10 mouse cellular contexts compared by ENCODE assay signal in genomic region chr1:181247175-181247574, GRCm38 (mm10). TPM values are rescaled to one million over a fixed set of nuclear protein-coding genes. Genes with fewer than 3 reads are reported as not detected.
DNase-seq lines count a peak whose midpoint lies in the region; ATAC-seq lines count a peak whose summit lies in the region.
"Had no signal": no experiment of that assay in that cellular context is flagged by ENCODE, and none has a peak within 500 bp of the region (broad histone marks: within the 10 kb centered on the region; RNA-seq: fewer than 3 reads in every experiment).

No protein-coding gene starts in this region.

- H3K4me1 ChIP-seq in embryonic facial prominence, embryonic 13.5 days = peaks cover 12% of the 10 kb centered on the region
- peaks cover 7% of the 10 kb centered on the region for H3K4me1 ChIP-seq in embryonic facial prominence, embryonic 10.5 days
- peaks cover 6% of the 10 kb centered on the region; the same call in 1 of the 2 replicates for H3K4me1 ChIP-seq in embryonic facial prominence, embryonic 14.5 days (ENCODE audit: control insufficient read depth, insufficient read depth, low read length)

- ATAC-seq in embryonic facial prominence, embryonic 13.5 days (ENCODE audit: insufficient number of reproducible peaks, insufficient read depth, low FRiP score, low TSS enrichment, low read depth) = no peak
- no peak for ATAC-seq in embryonic facial prominence, embryonic 14.5 days (ENCODE audit: low read depth)

- 65% methylated on average over 3 of the region's 3 CpGs for WGBS in embryonic facial prominence, embryonic 13.5 days
- WGBS in embryonic facial prominence, embryonic 10.5 days = 82% methylated on average over 3 of the region's 3 CpGs
- WGBS in embryonic facial prominence, embryonic 14.5 days = 65% methylated on average over 3 of the region's 3 CpGs

- intact Hi-C loops in left cerebral cortex, postnatal 4 days (cut with DNase I) = no loop called here

- no peak overlapping the region for H3K4me2 ChIP-seq in embryonic facial prominence, embryonic 13.5 days
- H3K4me2 ChIP-seq in embryonic facial prominence, embryonic 14.5 days (ENCODE audit: low read depth, low read length) = no peak overlapping the region
- H3K4me2 ChIP-seq: limb, embryonic 15.5 days had no signal

- no peak for DNase-seq in embryonic facial prominence, embryonic 10.5 days (ENCODE audit: low spot score)
- peak; percentile 71 for DNase-seq in A20 (ENCODE audit: low read depth, low spot score)
- no peak for DNase-seq in embryonic facial prominence, embryonic 14.5 days (ENCODE audit: low spot score)
- peak; percentile 21 for DNase-seq in lung, postnatal 10 days
- no peak for DNase-seq in left cerebral cortex, postnatal 4 days
- DNase-seq in thymus, postnatal 25 days = no peak
- no peak for DNase-seq in left cerebral cortex, adult 11 months (ENCODE audit: low spot score)
- DNase-seq: cerebellum, postnatal 14 days had no signal

- H3K9ac ChIP-seq in embryonic facial prominence, embryonic 13.5 days = no peak overlapping the region
- H3K9ac ChIP-seq in embryonic facial prominence, embryonic 14.5 days (ENCODE audit: low read depth, low read length) = no peak overlapping the region
- H3K9ac ChIP-seq: limb, embryonic 15.5 days had no signal

- H3K27me3 ChIP-seq in embryonic facial prominence, embryonic 13.5 days = no peaks in the 10 kb centered on the region
- H3K27me3 ChIP-seq in embryonic facial prominence, embryonic 10.5 days (replicated peaks; ENCODE audit: low read depth, poor library complexity, severe bottlenecking) = no peaks in the 10 kb centered on the region
- no peaks in the 10 kb centered on the region for H3K27me3 ChIP-seq in embryonic facial prominence, embryonic 14.5 days (replicated peaks; ENCODE audit: control insufficient read depth, insufficient read depth, low read length)
- H3K27me3 ChIP-seq: limb, embryonic 15.5 days had no signal

- H3K4me3 ChIP-seq in embryonic facial prominence, embryonic 13.5 days = no peak overlapping the region
- no peak overlapping the region for H3K4me3 ChIP-seq in embryonic facial prominence, embryonic 10.5 days
- H3K4me3 ChIP-seq in embryonic facial prominence, embryonic 14.5 days (ENCODE audit: low read depth, low read length) = no peak overlapping the region
- H3K4me3 ChIP-seq: limb, embryonic 15.5 days had no signal

- 0 out of 2 replicates have a peak overlapping the region, but pooled peaks have one; percentile 16 for H3K27ac ChIP-seq in embryonic facial prominence, embryonic 13.5 days
- H3K27ac ChIP-seq in embryonic facial prominence, embryonic 10.5 days (replicated peaks) = no peak overlapping the region; the same call in 1 of the 2 replicates
- H3K27ac ChIP-seq in embryonic facial prominence, embryonic 14.5 days (replicated peaks; ENCODE audit: low read depth, low read length) = 0 out of 2 replicates have a peak overlapping the region, but pooled peaks have one; percentile 21

- H3K9me3 ChIP-seq in embryonic facial prominence, embryonic 13.5 days = no peaks in the 10 kb centered on the region
- no peaks in the 10 kb centered on the region for H3K9me3 ChIP-seq in embryonic facial prominence, embryonic 10.5 days
- peaks cover 5% of the 10 kb centered on the region; the same call in 1 of the 2 replicates for H3K9me3 ChIP-seq in embryonic facial prominence, embryonic 14.5 days (ENCODE audit: control insufficient read depth, low read length)
- H3K9me3 ChIP-seq: limb, embryonic 15.5 days had no signal

- H3K36me3 ChIP-seq in embryonic facial prominence, embryonic 13.5 days = no peaks in the 10 kb centered on the region
- H3K36me3 ChIP-seq in embryonic facial prominence, embryonic 10.5 days (replicated peaks) = no peaks in the 10 kb centered on the region
- H3K36me3 ChIP-seq in embryonic facial prominence, embryonic 14.5 days (ENCODE audit: control insufficient read depth, insufficient read depth, low read length) = no peaks in the 10 kb centered on the region
- H3K36me3 ChIP-seq: limb, embryonic 15.5 days had no signal

RNA-seq across cellular contexts. Expression of gene Wdr26, which starts 35.4 kb away (rescaled TPM):
- 41.5 and 43.6 TPM in 2 replicates for polyA plus RNA-seq in embryonic facial prominence, embryonic 13.5 days (2015; fragmentation: Nextera tagmentation; extraction: Ambion mirVana)
- 30.3 and 30.9 TPM in 2 replicates for polyA plus RNA-seq in embryonic facial prominence, embryonic 10.5 days (2016; fragmentation: Nextera tagmentation; extraction: Ambion mirVana)
- 41.7 and 50.8 TPM in 2 replicates for polyA plus RNA-seq in embryonic facial prominence, embryonic 14.5 days (2014; fragmentation: Nextera tagmentation; extraction: Ambion mirVana)
- total RNA-seq in left cerebral cortex, postnatal 4 days (2021) = 100 to 1,000 TPM; 125 to 128 TPM

Comparison
In these comparisons a context has a peak if more than half of its experiments do, and no peak if none do; other contexts are left out.
1. DNase-seq: peak in A20 (single experiment) and lung, postnatal 10 days (single experiment); none in embryonic facial prominence, embryonic 10.5 days (single experiment), embryonic facial prominence, embryonic 14.5 days (single experiment), left cerebral cortex, postnatal 4 days (single experiment), thymus, postnatal 25 days (single experiment) and left cerebral cortex, adult 11 months (single experiment).